Mouse (Mus musculus): ENCODE measurements at regions not wholly inside any gene's neighbourhood (a gene's known extent, or its start where the extent isn't known, plus 50 kb on each side); places are given as distances from the start of the nearest gene placed in this dataset.
A peak's percentile ranks its signal among the peaks of the same experiment; 100 is the strongest.

DNA sequence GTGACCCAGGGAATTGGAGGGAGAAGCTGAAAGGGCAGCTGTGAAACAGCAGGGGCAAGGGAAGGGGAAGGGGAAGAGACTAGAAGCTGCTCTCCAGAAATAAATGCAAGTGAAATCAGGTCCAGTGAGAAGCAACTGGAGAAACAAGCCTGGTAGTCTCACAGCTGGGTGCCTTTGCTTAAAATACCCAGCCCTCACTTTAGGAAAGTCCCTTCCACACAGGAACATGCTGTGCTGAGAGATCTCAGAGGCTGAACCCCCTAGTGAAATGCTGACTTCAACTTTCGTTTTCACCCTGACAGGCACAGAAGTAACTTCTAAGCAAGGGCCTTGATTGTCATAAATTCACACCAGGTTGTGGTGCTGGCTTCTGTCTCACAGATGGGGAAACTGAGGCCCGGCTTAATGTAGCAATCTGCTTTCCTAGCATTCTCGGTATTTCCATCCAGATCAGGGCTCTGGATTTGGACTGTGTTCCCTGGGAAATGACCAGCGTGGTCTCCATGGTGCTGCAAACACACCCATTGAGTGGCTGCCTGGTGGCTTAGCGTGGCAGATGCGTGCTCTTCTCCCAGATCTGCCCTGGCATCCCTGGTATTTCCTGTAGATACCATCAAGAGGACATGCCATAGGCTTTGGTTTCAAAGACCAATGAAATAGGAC, 226.8 kb upstream of the 1700056E22Rik start:
- ATAC-seq (replicated peaks; ENCODE audit: poor library complexity, severe bottlenecking) = no peak

GRCm38 (mm10) chr1:184259853-184260252, 225.8 kb upstream of the 1700056E22Rik start:
- ATAC-seq (replicated peaks; ENCODE audit: poor library complexity, severe bottlenecking) = no peak

DNA sequence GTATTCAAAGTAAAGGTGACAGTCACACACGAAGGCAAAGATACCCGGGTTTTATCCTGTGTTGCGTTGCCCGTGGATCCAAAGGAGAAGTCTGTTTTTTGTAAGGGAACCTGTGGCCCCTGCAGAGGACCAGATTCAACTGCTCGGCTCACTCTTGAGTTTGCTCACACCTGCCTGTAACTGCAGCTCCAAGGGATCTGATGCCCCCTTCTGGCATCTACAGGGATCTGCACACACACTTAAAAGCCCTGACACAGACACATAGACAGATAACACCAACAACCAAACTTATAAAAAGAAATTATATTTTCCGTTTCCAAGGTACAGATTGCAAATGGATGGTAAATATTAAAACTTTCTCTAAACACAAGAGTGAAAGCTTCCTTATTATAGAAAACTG, 223.3 kb upstream of the 1700056E22Rik start:
- no peak for ATAC-seq (replicated peaks; ENCODE audit: poor library complexity, severe bottlenecking)

DNA sequence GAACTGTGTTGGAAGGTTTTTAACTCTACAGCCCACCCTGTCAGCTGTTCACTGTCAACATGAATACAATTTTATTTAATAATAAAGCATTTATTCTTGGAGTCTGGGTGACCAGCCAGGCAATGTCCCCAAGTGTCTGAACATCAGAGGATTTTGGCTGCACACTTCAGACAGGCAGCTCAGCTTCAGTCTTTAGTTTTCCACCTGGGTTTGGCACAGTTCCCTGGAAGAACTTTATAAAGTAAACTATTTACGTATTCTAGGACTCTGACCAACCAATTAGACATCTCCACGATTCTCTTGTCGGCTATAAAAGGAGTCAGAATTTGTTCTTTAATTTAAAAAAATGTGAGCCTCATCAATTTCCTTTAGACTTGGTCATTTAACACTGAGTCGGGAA, 220.8 kb upstream of the 1700056E22Rik start:
- ATAC-seq (replicated peaks; ENCODE audit: poor library complexity, severe bottlenecking) = no peak

- ATAC-seq (replicated peaks; ENCODE audit: poor library complexity, severe bottlenecking) = no peak
Observed at GRCm38 (mm10) chr1:184244730-184245488, 210.8 kb upstream of the 1700056E22Rik start.

- no peak for ATAC-seq (replicated peaks; ENCODE audit: poor library complexity, severe bottlenecking)
Observed at GRCm38 (mm10) chr1:184244296-184244695, 210.2 kb upstream of the 1700056E22Rik start.

- no peak for ATAC-seq (replicated peaks; ENCODE audit: poor library complexity, severe bottlenecking)
Observed at GRCm38 (mm10) chr1:184241846-184242245, 207.7 kb upstream of the 1700056E22Rik start.

DNA sequence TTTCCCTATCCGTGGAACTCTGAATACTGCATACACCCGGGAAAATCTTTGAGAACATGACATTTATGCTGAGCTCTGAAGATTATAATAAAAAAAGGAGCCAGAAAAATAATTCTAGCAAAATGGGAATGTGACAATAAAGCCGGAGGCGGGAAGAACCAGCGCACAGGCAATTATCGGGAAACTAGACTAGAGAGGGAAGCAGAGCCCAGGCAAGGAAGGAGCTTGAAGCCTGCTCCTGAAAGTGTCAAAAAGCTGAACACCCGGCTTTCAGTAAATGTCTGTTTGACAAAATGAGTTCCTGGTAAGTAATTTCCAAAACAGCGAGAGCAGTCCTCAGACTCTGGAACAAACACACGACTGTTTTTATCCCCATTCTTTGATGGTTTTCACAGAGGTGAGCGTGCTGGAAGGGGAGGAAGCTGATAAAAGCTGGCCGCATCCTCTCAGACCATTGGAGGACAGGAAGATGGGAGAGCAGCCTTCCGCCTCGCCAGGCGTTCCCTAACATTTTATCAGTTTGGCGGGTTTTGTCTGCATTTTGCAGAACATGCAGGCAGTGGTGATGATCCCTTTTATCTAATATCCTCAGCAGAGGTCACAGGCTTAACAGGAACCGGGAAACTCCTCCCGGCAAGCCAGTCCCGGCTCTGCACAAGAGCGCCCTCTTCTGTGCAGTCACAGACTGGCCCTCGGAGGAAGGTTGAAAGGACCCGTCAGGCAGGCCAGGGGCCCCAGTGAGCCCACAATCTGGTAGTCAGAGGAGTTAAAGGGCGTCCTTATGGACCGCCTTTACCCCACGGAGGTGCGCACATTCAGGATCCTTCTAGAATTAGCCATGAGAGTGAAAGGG, 201.3 kb upstream of the 1700056E22Rik start:
- peak; percentile 85 for ATAC-seq (replicated peaks; ENCODE audit: poor library complexity, severe bottlenecking)

DNA sequence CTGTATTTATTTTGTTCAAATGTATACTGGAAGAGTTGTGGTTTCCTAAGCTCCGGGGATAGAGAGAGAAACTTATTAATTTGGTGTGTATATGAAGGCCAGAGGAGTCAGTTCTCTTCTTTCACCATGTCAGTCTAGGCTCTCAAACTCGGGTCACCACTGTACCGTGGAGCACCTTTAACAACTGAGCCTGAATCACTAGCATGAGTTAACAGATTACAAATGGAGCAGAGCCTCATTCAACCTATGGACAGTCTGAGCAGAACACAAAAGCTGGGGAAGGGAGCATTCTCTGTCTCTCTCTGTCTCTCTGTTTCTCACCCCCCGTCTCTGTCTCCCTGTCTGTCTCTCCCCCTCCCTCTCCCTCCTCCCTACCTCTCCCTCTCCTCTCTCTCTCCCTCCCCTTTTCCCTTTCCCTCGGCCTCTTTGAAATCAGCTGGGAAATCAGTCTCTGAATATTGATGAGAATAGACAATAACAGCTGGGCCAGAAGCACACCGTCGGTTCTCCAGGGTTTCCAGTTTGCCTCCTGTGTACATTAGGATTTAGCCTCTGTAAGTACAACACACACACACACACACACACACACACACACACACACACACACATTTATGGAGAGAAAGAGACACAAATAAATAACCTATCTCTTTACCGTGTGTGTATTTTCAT, 200.4 kb upstream of the 1700056E22Rik start:
- no peak for ATAC-seq (replicated peaks; ENCODE audit: poor library complexity, severe bottlenecking)

DNA sequence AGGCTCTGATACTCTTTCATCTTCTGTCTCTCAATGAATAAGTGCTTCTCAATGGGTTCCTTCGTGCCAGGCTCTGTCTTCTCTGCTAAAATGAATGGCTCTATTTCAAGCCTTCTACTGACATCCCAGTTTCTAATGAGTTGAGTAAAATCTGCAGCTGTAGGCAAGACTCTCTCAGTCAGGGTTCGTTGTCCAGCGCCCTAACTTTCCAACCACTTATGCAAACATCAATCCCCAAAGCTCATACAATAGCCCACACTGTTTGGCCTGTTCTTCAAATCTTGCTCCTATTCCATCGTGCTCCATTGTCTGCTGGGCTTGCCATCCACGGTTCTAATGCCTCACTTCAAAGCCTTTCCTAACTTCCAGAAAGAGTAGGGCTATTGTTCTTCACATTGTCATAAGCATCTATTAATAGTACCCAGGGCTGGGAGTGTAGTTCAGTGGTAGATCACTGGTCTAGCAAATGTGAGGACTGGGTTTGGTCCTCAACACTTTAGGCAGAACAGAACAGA, 199.7 kb upstream of the 1700056E22Rik start:
- ATAC-seq (replicated peaks; ENCODE audit: poor library complexity, severe bottlenecking) = no peak

GRCm38 (mm10) chr1:184222326-184222725, 188.2 kb upstream of the 1700056E22Rik start:
- ATAC-seq (replicated peaks; ENCODE audit: poor library complexity, severe bottlenecking) = no peak

- ATAC-seq (replicated peaks; ENCODE audit: poor library complexity, severe bottlenecking) = no peak
Observed at GRCm38 (mm10) chr1:184221792-184222191, 187.7 kb upstream of the 1700056E22Rik start.

GRCm38 (mm10) chr1:184197272-184197671, 163.2 kb upstream of the 1700056E22Rik start:
- no peak for ATAC-seq (replicated peaks; ENCODE audit: poor library complexity, severe bottlenecking)

GRCm38 (mm10) chr1:184191325-184191724, 157.2 kb upstream of the 1700056E22Rik start:
- no peak for ATAC-seq (replicated peaks; ENCODE audit: poor library complexity, severe bottlenecking)

DNA sequence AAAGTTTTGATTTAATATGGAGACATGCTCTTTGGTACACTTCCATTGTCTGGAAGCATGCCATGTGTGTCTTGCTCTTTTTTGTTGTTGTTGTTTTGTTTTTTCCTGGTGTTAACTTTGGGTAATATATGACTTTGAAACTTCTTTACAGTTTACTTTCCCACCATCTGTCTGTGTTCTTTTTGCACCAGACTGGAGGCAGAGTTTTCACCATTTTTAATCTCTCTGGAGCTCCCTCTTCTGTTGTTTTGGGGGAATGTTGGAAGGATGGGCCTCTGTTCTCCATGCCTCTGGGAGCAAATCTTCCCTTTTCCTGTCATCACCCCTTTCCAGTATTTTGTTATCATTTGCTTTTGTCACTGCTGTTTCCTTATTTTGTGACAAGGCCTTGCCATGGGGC, 153.5 kb upstream of the 1700056E22Rik start:
- ATAC-seq (replicated peaks; ENCODE audit: poor library complexity, severe bottlenecking) = no peak

DNA sequence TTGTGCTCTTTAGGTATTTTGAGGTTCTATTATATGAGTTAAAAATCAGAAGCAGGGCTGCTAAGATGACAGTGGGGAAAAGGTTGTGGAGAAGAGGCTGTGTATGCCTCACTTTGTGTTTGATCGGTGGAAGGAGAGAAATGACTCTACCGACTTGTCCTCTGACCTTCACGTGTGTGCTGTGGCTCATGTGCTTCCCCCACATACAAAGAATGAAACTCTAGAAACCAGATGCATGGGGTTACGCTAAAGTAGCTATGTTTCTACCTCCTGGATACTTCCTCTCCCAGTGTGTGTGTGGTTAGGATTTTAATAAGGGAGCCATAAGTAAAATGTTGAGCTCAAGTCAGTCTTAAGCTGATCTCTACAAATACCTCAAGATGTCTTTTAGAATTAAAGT, 148.1 kb upstream of the 1700056E22Rik start:
- no peak for ATAC-seq (replicated peaks; ENCODE audit: poor library complexity, severe bottlenecking)

DNA sequence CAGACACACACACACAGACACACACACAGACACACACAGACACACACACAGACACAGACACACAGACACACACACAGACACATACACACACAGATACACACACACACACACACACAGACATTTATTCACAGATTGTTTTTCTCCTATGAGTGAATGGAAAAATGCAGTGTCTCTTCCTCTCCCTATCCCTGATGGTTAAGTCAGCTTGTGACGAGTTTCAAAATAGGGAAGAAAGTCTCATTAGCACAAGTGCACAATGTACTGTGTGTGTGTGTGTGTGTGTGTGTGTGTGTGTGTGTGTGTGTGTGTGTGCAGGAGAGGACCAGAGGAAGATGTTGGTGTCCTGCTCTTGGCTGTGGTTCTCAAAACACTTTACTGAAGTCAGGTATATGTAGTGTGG, 140.3 kb upstream of the 1700056E22Rik start:
- peak; percentile 31 for ATAC-seq (replicated peaks; ENCODE audit: poor library complexity, severe bottlenecking)

- ATAC-seq (replicated peaks; ENCODE audit: poor library complexity, severe bottlenecking) = peak; percentile 50; the same call in 1 of the 2 replicates
Observed at GRCm38 (mm10) chr1:184173739-184174138, 139.6 kb upstream of the 1700056E22Rik start.

GRCm38 (mm10) chr1:184172986-184173385, 138.9 kb upstream of the 1700056E22Rik start:
- ATAC-seq (replicated peaks; ENCODE audit: poor library complexity, severe bottlenecking) = no peak

- no peak for ATAC-seq (replicated peaks; ENCODE audit: poor library complexity, severe bottlenecking)
Observed at GRCm38 (mm10) chr1:184171601-184172000, 137.5 kb upstream of the 1700056E22Rik start.

Measured in granulocyte monocyte progenitor cell, adult 5-6 weeks (primary cell).